Mouse (Mus musculus): ENCODE results near the gene Adgrg6.

- TF ChIP-seq CTCF (IDR thresholded peaks at IDR 0.05; ENCODE audit: control insufficient read depth, insufficient read depth, insufficient read length), result no peak
- no peak for TF ChIP-seq MAX (IDR thresholded peaks at IDR 0.05)
- no peak for TF ChIP-seq USF1 (IDR thresholded peaks at IDR 0.05; ENCODE audit: low read depth)
- TF ChIP-seq FOSL1 (IDR thresholded peaks at IDR 0.05; ENCODE audit: insufficient read depth, low read length, poor library complexity, severe bottlenecking), result no peak
Measured at GRCm38 (mm10) chr10:14522729-14523128, 22.7 kb downstream of the Adgrg6 start.

Measured in C2C12 (cell line).